Mouse (Mus musculus) heart, adult 2 months (tissue): ENCODE measurements around the gene Mphosph6.

ENCODE experiments used
- CTCF ChIP-seq: fragments of 200-600 bp; IDR thresholded peaks from 2 replicates; pipeline ENCODE4 v1.8.1; 2022; ENCODE audit warnings: antibody characterized with exemption, mild to moderate bottlenecking, moderate library complexity
- EP300 ChIP-seq: fragments of 200-500 bp; IDR thresholded peaks from 2 replicates; pipeline ENCODE4 v1.6.1; 2011; ENCODE audit warnings: low read depth, low read length, control low read depth; ENCODE audit not compliant: insufficient read depth
- POLR2A ChIP-seq: fragments of 200-500 bp; IDR thresholded peaks from 2 replicates; pipeline ENCODE4 v1.6.1; 2011; ENCODE audit warnings: mild to moderate bottlenecking, low read depth, low read length, control low read depth; ENCODE audit not compliant: insufficient read depth

DNA sequence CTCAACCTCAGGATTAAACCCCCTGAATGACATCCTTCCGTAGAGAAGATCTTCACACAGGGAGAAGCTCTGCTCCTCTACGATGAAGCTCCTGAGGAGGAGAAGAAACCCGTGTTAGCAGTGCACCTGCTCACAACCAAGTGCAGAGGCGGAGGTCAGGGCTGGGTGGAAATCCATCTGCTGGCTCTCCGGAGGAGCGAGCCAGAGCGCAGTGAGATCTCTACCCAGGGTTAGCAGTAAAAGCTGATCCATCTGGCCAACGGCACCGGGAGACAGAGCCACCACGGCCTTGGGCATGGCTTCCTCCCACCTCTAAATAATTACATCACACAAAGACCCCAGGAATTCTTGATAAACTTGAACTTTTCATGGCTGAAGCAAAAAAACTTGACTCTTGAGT lies 7.2 kb downstream of the Mphosph6 start:
- TF ChIP-seq CTCF (no peak), EP300 (no peak), POLR2A (no peak)
